Mouse (Mus musculus) layer of hippocampus, adult 8-10 months (tissue): ENCODE data around the gene Abl2. TPM values are rescaled to one million over a fixed set of nuclear protein-coding genes. Genes with fewer than 3 reads are reported as not detected.
A peak's percentile ranks its signal among the peaks of the same experiment; 100 is the strongest.

Source experiments
- DNase-seq, 2 experiments: peaks; one replicate each; pipeline ENCODE4 v3.0.0; 2022; ENCODE audit warnings: low spot score in 2 of 2
- total RNA-seq, 4 experiments: library from RNA; stranded (reverse); gene quantifications; 2 replicates each; pipeline ENCODE4 v1.2.4; 2022

Abl2 gene
- total RNA-seq, 4 experiments from 2014 or later: 76.6 to 82.4 (median 79.9) TPM

- no peak for DNase-seq
Measured at GRCm38 (mm10) chr1:156584175-156584574, 25.6 kb downstream of the Abl2 start.

GRCm38 (mm10) chr1:156585512-156585911 is 26.9 kb downstream of the Abl2 start:
- no peak for DNase-seq

- DNase-seq: no peak
Measured at GRCm38 (mm10) chr1:156589811-156590305, 31.3 kb downstream of the Abl2 start.

GRCm38 (mm10) chr1:156590357-156590756 is 31.8 kb downstream of the Abl2 start:
- no peak for DNase-seq

GRCm38 (mm10) chr1:156593267-156593666 is 34.7 kb downstream of the Abl2 start:
- DNase-seq: no peak

- no peak for DNase-seq
Measured at GRCm38 (mm10) chr1:156597089-156597488, 38.5 kb downstream of the Abl2 start.

- DNase-seq: no peak
Measured at GRCm38 (mm10) chr1:156602545-156602944, 44.0 kb downstream of the Abl2 start.

- no peak for DNase-seq
Measured at GRCm38 (mm10) chr1:156605094-156605866, 46.7 kb downstream of the Abl2 start.

- no peak for DNase-seq
Measured at GRCm38 (mm10) chr1:156605940-156606339, 47.4 kb downstream of the Abl2 start.

GRCm38 (mm10) chr1:156608496-156608895 is 49.9 kb downstream of the Abl2 start:
- no peak for DNase-seq

GRCm38 (mm10) chr1:156610257-156610656 is 51.7 kb downstream of the Abl2 start:
- no peak for DNase-seq

- DNase-seq: peak; percentile 39 to 53
Measured at GRCm38 (mm10) chr1:156613855-156614530, 55.4 kb downstream of the Abl2 start.

GRCm38 (mm10) chr1:156614710-156615109 is 56.1 kb downstream of the Abl2 start:
- DNase-seq: no peak

GRCm38 (mm10) chr1:156615381-156616133 is 57.0 kb downstream of the Abl2 start:
- no peak for DNase-seq

GRCm38 (mm10) chr1:156616989-156617598 is 58.5 kb downstream of the Abl2 start:
- no peak for DNase-seq

GRCm38 (mm10) chr1:156617811-156618210 is 59.2 kb downstream of the Abl2 start:
- no peak for DNase-seq

- DNase-seq: no peak
Measured at GRCm38 (mm10) chr1:156620292-156620909, 61.8 kb downstream of the Abl2 start.

GRCm38 (mm10) chr1:156620951-156621350 is 62.4 kb downstream of the Abl2 start:
- no peak for DNase-seq

- DNase-seq: no peak
Measured at GRCm38 (mm10) chr1:156624231-156624630, 65.6 kb downstream of the Abl2 start.

- DNase-seq: no peak
Measured at GRCm38 (mm10) chr1:156626729-156627128, 68.1 kb downstream of the Abl2 start.

GRCm38 (mm10) chr1:156629984-156630383 is 71.4 kb downstream of the Abl2 start:
- no peak for DNase-seq
